Mouse (Mus musculus) stomach, embryonic 14.5 days (tissue): ENCODE measurements around the gene Aqr. TPM values are rescaled to one million over a fixed set of nuclear protein-coding genes. Genes with fewer than 3 reads are reported as not detected.

Experiments used
- ATAC-seq: fragments of 200-750 bp; cut with Nextera tagmentation; 2 replicates; pipeline ENCODE4 v1.8.0; 2017; ENCODE audit warnings: low read depth, moderate TSS enrichment; ENCODE audit not compliant: insufficient number of reproducible peaks, insufficient read depth, low FRiP score
- H3K27ac ChIP-seq: fragments of 300-500 bp; sonication (generic); 2 replicates; pipeline ENCODE4 v1.5.1; 2014; ENCODE audit warnings: mild to moderate bottlenecking, low read length, moderate library complexity, mixed read lengths
- H3K27me3 ChIP-seq: fragments of 300-500 bp; sonication (generic); 2 replicates; pipeline ENCODE4 v1.6.1; 2014; ENCODE audit warnings: low read length, control low read depth, mixed read lengths; ENCODE audit not compliant: control insufficient read depth, insufficient read depth
- H3K36me3 ChIP-seq: fragments of 300-500 bp; sonication (generic); 2 replicates; pipeline ENCODE4 v1.6.1; 2014; ENCODE audit warnings: mild to moderate bottlenecking, control low read depth, low read length, moderate library complexity, mixed read lengths; ENCODE audit not compliant: control insufficient read depth, insufficient read depth
- H3K4me1 ChIP-seq: fragments of 300-500 bp; sonication (generic); 2 replicates; pipeline ENCODE4 v1.6.1; 2014; ENCODE audit warnings: low read length, control low read depth, mixed read lengths; ENCODE audit not compliant: control insufficient read depth, insufficient read depth
- H3K4me2 ChIP-seq: fragments of 300-500 bp; sonication (generic); replicated peaks from 2 replicates; pipeline ENCODE4 v1.6.1; 2014; ENCODE audit warnings: low read depth, low read length, control low read depth
- H3K4me3 ChIP-seq: fragments of 300-500 bp; sonication (generic); 2 replicates; pipeline ENCODE4 v1.5.1; 2014; ENCODE audit warnings: low read depth, low read length, control low read depth
- H3K9ac ChIP-seq: fragments of 300-500 bp; sonication (generic); replicated peaks from 2 replicates; pipeline ENCODE4 v1.6.1; 2014; ENCODE audit warnings: low read depth, mild to moderate bottlenecking, control low read depth, low read length, moderate library complexity, mixed read lengths
- H3K9me3 ChIP-seq: fragments of 300-500 bp; sonication (generic); 2 replicates; pipeline ENCODE4 v1.6.1; 2016; ENCODE audit warnings: low read depth, low read length, control low read depth; ENCODE audit not compliant: control insufficient read depth
- WGBS: fragments of 180-500 bp; shearing (Covaris S2); extraction: QIAGEN DNeasy Blood & Tissue Kit; methylation state at CpG from one replicate; pipeline ENCODE4 v1.1.7; 2014; 5-methylcytosine and 5-hydroxymethylcytosine counted together
- polyA plus RNA-seq: library from polyadenylated mRNA; unstranded; fragments of >200 nt; fragmentation: Nextera tagmentation; extraction: Ambion mirVana; gene quantifications from 2 replicates; pipeline ENCODE4 v1.2.1, GENCODE M21; 2014

Gene Aqr
- polyA plus RNA-seq, 1 experiment from 2014 or later = 54.1 TPM

DNA sequence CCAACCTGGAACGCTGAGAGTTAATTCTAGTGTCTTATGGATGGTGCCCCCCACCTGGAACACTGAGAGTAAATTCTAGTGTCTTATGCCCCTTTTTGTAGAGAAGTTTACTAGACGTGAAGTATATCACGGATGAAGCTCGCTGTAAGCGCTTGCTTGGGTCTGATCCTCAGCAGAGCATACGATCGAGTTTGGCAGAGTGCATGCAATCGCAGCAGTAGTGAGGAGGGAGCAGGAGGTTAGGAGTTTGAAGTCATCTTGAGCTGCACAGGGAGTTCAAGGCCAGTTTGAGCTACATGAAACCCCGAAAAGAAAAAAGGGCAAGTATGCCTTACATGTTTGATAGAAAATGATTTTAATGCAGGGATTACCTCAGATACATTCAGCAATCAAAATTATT is 86.0 kb downstream of the Aqr start:
- ATAC-seq = no peak
- Histone ChIP-seq H3K36me3 (peaks cover 47% of the 10 kb centered on the region), H3K9ac (no peak overlapping the region), H3K9me3 (no peaks in the 10 kb centered on the region), H3K27ac (no peak overlapping the region), H3K4me2 (no peak overlapping the region), H3K4me1 (no peaks in the 10 kb centered on the region), H3K4me3 (no peak overlapping the region), H3K27me3 (no peaks in the 10 kb centered on the region)
- 93% methylated on average over 9 of the region's 9 CpGs for WGBS

DNA sequence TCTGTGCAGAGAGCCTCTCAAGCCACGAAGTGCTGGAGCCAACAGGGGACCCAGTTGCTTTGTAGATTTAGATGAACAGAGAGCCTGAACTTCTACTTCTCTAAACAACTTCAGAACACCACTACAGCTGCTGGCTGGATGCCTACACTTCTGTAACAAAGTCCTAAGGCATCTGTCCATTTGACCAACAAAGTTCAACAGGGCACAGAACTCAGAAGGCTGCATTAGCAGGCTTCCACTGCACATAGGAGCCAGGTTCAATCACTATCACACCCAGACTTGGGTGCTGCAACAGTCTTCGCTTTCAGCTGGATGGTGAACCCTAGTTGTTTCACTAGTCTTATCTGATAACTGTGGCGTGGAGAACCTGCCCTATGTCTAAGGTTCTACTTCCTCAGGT is 87.0 kb downstream of the Aqr start:
- Histone ChIP-seq H3K9ac (no peak overlapping the region), H3K4me1 (no peaks in the 10 kb centered on the region), H3K9me3 (no peaks in the 10 kb centered on the region), H3K36me3 (peaks cover 38% of the 10 kb centered on the region), H3K4me2 (no peak overlapping the region), H3K27ac (no peak overlapping the region), H3K27me3 (no peaks in the 10 kb centered on the region), H3K4me3 (no peak overlapping the region)
- ATAC-seq = no peak
- 86% methylated on average over 3 of the region's 3 CpGs for WGBS

DNA sequence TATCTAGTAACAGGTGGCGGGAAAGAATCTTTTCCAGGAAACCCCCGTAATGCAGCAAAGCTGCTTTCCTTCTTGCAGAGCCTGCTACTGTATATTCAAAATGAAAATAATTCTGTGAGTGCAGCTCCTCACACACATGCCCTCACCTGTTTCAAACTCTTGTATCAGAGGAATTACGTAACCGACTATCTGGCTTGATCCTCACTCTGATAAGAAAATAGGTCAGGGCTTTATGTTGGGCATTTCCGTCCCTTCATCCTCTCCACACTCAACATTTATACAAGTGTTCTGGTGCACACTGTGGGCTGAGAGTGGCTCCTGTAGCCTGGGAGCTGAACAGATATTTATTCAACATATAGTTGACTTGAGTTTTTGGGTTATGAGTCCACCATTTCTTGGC is 87.7 kb downstream of the Aqr start:
- WGBS = 92% methylated on average over 5 of the region's 5 CpGs
- Histone ChIP-seq H3K27me3 (no peaks in the 10 kb centered on the region), H3K4me3 (no peak overlapping the region), H3K27ac (no peak overlapping the region), H3K9me3 (no peaks in the 10 kb centered on the region), H3K4me1 (no peaks in the 10 kb centered on the region), H3K9ac (no peak overlapping the region), H3K4me2 (no peak overlapping the region), H3K36me3 (peaks cover 32% of the 10 kb centered on the region)
- ATAC-seq = no peak

DNA sequence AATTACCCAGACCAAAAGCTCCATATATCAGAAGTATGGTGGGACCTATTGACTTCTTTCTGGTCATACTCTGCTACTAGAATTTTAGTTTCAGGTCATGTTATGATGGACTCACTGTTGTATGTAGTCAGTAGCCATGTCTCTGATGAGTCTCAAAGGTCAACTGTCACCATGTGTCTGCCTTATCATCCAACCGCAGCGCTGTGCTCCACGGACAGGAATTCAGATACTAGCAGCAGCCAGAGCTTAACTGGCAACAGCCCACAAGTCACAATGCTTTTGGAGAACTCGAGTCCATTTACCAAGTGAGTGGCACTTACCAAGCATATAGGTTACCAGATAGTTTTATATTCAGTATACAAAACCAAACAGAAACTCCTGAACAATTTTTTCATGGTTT is 89.2 kb downstream of the Aqr start:
- Histone ChIP-seq H3K27me3 (no peaks in the 10 kb centered on the region), H3K4me2 (no peak overlapping the region)
- WGBS = 95% methylated on average over 4 of the region's 4 CpGs

DNA sequence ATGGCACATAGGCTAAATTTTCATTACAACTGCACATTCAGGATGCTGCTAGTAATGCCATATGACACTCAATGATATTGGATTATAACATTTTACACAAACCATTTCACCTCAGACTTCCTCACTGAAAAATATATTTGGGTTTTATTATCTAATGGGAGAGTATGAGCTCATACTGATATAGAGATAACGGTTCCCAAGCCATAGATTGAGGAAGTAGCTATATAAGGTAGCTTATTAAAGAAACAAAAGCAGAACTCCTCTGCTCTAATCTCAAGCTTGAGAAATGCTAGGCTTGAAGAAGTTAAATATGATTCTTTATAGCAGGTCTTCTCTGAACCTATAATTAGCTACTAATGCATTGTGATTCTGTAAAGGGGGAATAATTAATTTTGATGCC is 90.3 kb downstream of the Aqr start:
- Histone ChIP-seq H3K4me1 (peaks cover 4% of the 10 kb centered on the region; the same call in 1 of the 2 replicates), H3K27me3 (no peaks in the 10 kb centered on the region), H3K4me2 (no peak overlapping the region), H3K27ac (no peak overlapping the region), H3K36me3 (peaks cover 15% of the 10 kb centered on the region), H3K4me3 (no peak overlapping the region), H3K9ac (no peak overlapping the region), H3K9me3 (no peaks in the 10 kb centered on the region)
- 92% methylated on average over 1 of the region's 1 CpGs for WGBS
- ATAC-seq = no peak

More for the DNA sequence above, 89.2 kb downstream of the Aqr start:
- H3K4me1 ChIP-seq = peaks cover 4% of the 10 kb centered on the region; the same call in 1 of the 2 replicates
- H3K27ac ChIP-seq = no peak overlapping the region
- ATAC-seq = no peak
- H3K36me3 ChIP-seq = peaks cover 24% of the 10 kb centered on the region
- no peak overlapping the region for H3K9ac ChIP-seq
- no peaks in the 10 kb centered on the region for H3K9me3 ChIP-seq
- H3K4me3 ChIP-seq = no peak overlapping the region

DNA sequence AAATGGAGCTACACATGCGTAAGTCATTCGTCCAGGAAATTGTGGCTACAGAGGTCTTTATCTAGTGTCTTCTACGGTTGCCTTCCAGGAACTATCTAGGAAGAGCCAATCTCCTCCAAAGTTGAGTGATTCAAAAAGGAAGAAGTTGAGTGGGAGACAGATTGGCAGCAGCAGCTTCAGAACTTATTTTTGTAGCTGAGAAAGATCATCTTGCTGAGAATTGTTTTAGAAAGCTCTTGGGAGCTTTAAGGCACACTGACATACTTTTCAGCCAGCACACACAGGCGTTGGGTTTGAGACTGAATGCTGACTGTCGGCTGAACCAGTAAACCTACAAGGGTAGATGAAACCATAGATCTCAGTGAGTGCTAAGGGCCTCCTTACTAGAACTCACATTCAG is 91.5 kb downstream of the Aqr start:
- H3K27ac ChIP-seq = no peak overlapping the region
- H3K4me2 ChIP-seq = no peak overlapping the region
- ATAC-seq = no peak
- no peaks in the 10 kb centered on the region for H3K27me3 ChIP-seq
- peaks cover 5% of the 10 kb centered on the region; the same call in 1 of the 2 replicates for H3K36me3 ChIP-seq
- H3K4me3 ChIP-seq = no peak overlapping the region
- no peaks in the 10 kb centered on the region for H3K9me3 ChIP-seq
- H3K4me1 ChIP-seq = peaks cover 4% of the 10 kb centered on the region; the same call in 1 of the 2 replicates
- H3K9ac ChIP-seq = no peak overlapping the region
- WGBS = 83% methylated on average over 5 of the region's 5 CpGs

DNA sequence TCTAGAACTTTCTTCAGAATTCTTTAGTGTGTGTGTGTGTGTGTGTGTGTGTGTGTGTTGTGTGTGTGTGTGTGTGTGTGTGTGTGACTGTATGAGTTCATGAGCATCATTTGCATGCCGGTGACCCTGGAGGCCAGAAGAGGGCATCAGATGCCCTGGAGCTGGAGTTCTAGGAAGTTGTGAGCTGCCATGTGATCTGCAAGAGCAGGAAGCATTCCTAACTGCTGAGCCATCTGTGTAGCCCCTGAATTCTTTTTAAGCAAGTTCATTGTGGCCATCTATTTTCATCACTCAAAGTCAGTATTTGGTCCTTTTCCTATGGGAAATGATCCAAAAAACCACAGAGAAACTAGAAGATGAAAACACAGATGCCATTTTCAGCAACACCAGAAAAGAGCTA is 92.1 kb downstream of the Aqr start:
- H3K36me3 ChIP-seq = no peaks in the 10 kb centered on the region
- no peak overlapping the region for H3K27ac ChIP-seq
- no peak overlapping the region for H3K4me3 ChIP-seq
- WGBS = 89% methylated on average over 1 of the region's 1 CpGs
- ATAC-seq = no peak
- no peaks in the 10 kb centered on the region for H3K27me3 ChIP-seq
- H3K4me1 ChIP-seq = peaks cover 4% of the 10 kb centered on the region; the same call in 1 of the 2 replicates
- H3K4me2 ChIP-seq = no peak overlapping the region
- H3K9ac ChIP-seq = no peak overlapping the region
- H3K9me3 ChIP-seq = no peaks in the 10 kb centered on the region

DNA sequence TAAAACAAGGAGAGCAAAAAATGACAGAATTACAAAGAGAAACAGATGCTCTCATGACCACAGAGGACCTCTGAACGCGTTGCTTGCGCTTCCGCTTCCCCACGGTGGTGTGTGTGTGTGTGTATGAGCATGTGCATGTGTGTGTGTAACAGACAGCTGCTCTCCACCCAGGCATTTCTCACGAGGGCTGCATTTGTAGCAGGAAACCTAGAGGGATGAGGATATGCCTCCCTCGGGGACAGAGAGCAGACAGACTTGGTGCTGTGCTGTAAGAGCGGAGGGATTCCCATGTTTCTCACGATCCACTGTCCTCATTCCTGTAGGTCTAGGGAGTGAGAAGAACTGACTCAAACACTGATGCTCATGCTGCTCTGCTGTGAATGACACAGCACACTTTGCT is 93.2 kb downstream of the Aqr start:
- no peak overlapping the region for H3K27ac ChIP-seq
- no peak overlapping the region for H3K4me3 ChIP-seq
- ATAC-seq = no peak
- peaks cover 4% of the 10 kb centered on the region; the same call in 1 of the 2 replicates for H3K4me1 ChIP-seq
- H3K9me3 ChIP-seq = no peaks in the 10 kb centered on the region
- 51% methylated on average over 9 of the region's 9 CpGs for WGBS
- no peak overlapping the region for H3K9ac ChIP-seq
- H3K27me3 ChIP-seq = no peaks in the 10 kb centered on the region
- no peaks in the 10 kb centered on the region for H3K36me3 ChIP-seq
- H3K4me2 ChIP-seq = no peak overlapping the region

DNA sequence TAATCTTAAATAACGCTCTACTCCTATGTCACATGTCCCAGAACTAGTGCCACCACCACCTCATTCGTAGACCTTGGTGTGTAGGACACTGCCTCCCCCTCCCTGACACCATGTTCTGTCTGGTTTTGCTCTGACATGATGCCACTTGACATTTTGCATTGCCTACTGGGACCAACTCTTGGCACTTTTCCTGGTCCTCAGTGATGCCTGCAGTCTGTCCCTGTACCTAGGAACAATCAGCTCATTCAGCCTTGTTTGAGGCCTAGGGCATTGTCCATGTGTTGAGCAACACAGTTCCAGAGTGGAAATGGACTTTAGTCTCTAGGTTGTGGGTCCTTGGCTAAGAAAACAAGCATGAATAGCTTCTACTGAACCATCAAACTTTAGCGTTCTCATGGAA is 97.0 kb downstream of the Aqr start:
- Histone ChIP-seq H3K36me3 (no peaks in the 10 kb centered on the region), H3K4me1 (peaks cover 4% of the 10 kb centered on the region; the same call in 1 of the 2 replicates), H3K27ac (no peak overlapping the region), H3K9me3 (no peaks in the 10 kb centered on the region), H3K4me3 (no peak overlapping the region), H3K9ac (no peak overlapping the region), H3K27me3 (no peaks in the 10 kb centered on the region), H3K4me2 (no peak overlapping the region)
- no peak for ATAC-seq
- WGBS = 87% methylated on average over 3 of the region's 3 CpGs
